Mouse (Mus musculus): Measurements from ENCODE around the gene Nme7. TPM values are rescaled to one million over a fixed set of nuclear protein-coding genes. Genes with fewer than 3 reads are reported as not detected.

Gene Nme7
- polyA plus RNA-seq, 1 experiment from 2014 or later: 29.9 TPM

Other genes starting within 250 kb of the Nme7 start
- gene Sell, start 242.1 kb upstream of the Nme7 start, polyA plus RNA-seq (2014; fragmentation: Nextera tagmentation; extraction: Ambion mirVana): not detected in 2 replicates
- not detected in 2 replicates for gene Selp, start 188.9 kb upstream of the Nme7 start, polyA plus RNA-seq (2014; fragmentation: Nextera tagmentation; extraction: Ambion mirVana)
- 0.25 and 0.50 TPM in 2 replicates for gene F5, start 152.3 kb upstream of the Nme7 start, polyA plus RNA-seq (2014; fragmentation: Nextera tagmentation; extraction: Ambion mirVana)
- 11.1 and 14.1 TPM in 2 replicates for gene Slc19a2, start 55.1 kb upstream of the Nme7 start, polyA plus RNA-seq (2014; fragmentation: Nextera tagmentation; extraction: Ambion mirVana)
- gene Ccdc181, start 28.5 kb upstream of the Nme7 start, polyA plus RNA-seq (2014; fragmentation: Nextera tagmentation; extraction: Ambion mirVana): 16.4 and 18.2 TPM in 2 replicates
- gene Blzf1, start 3.4 kb downstream of the Nme7 start, polyA plus RNA-seq (2014; fragmentation: Nextera tagmentation; extraction: Ambion mirVana): 25.3 and 26.8 TPM in 2 replicates
- 35.5 and 36.7 TPM in 2 replicates for gene Atp1b1, start 154.2 kb downstream of the Nme7 start, polyA plus RNA-seq (2014; fragmentation: Nextera tagmentation; extraction: Ambion mirVana)